Mouse (Mus musculus) kidney, adult 2 months (tissue): ENCODE measurements around the gene Cfl1.

Experiments used
- CTCF ChIP-seq: fragments of 200-500 bp; conservative IDR thresholded peaks from 2 replicates; pipeline ENCODE4 v1.5.1; 2011; ENCODE audit warnings: low read depth, mild to moderate bottlenecking, control low read depth, low read length, moderate library complexity, mixed read lengths; ENCODE audit not compliant: insufficient read depth, insufficient read length
- POLR2A ChIP-seq: fragments of 200-500 bp; IDR thresholded peaks from one replicate; pipeline ENCODE4 v1.6.1; 2011; ENCODE audit warnings: low read depth, low read length, control low read depth

- TF ChIP-seq CTCF = no peak
- no peak for TF ChIP-seq POLR2A
Observed at GRCm38 (mm10) chr19:5513005-5513349, 22.7 kb downstream of the Cfl1 start.
